Mouse (Mus musculus): ENCODE measurements around the gene Gm266. TPM values are rescaled to one million over a fixed set of nuclear protein-coding genes. Genes with fewer than 3 reads are reported as not detected.

Gm266 gene
- polyA plus RNA-seq, 1 experiment from 2014 or later, result 1.9 TPM

DNA sequence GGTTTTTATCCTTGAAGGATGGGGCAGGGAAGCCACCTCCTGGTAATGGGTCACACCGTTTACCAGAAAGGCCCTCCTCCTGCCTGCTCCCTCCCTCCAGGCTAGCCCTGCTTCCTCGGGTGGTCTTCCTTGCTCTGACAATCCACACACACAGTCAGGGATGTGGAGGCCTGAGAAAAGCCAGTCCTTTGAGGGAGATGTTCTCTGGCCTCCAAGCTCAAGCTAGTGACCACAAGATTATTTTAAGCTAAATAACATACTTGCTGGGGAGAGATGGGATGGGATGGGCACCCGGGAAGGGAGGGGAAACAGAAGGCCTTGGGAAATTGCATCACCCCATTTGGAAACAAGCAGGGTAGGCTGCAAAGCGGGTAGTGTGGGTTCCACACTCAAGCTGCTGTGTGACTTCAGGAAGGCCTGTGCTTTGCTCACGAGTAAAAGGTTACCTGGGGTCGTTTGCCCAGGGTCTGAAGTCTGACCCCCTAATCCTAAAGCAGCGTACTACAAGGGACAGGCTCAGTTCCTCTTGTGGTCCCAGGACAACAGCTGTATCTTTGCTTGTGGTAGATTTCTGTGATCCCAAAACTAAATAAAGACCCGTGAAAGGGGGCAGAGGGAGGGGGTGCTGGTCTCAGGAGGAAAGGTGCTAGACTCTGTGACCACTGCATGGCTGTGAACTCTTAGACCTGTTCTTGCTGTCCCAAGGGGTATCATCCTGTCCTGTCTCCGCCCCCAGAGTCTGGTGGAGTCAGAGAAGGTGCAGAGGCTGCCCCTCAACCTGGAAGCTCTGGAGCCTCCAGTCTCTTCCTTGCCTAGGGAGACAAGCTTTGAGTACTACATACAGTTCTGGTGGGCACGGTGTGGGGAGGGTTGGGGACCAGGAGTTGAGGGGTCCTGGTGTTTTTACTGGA is 41.4 kb downstream of the Gm266 start:
- Histone ChIP-seq H3K27ac (ENCODE audit: low read length) (no peak overlapping the region), H3K27me3 (replicated peaks; ENCODE audit: insufficient read depth, low read length) (peaks cover 48% of the 10 kb centered on the region), H3K4me3 (ENCODE audit: low read depth, low read length) (peak overlapping the region; percentile 34; the same call in 1 of the 2 replicates), H3K4me1 (ENCODE audit: insufficient read depth, low read depth, low read length) (peaks cover 14% of the 10 kb centered on the region; the same call in 1 of the 2 replicates), H3K9ac (replicated peaks; ENCODE audit: low read depth) (no peak overlapping the region), H3K4me2 (replicated peaks; ENCODE audit: low read depth, low read length) (no peak overlapping the region; the same call in 1 of the 2 replicates), H3K36me3 (ENCODE audit: insufficient read depth, low read length) (no peaks in the 10 kb centered on the region), H3K9me3 (ENCODE audit: low read length) (no peaks in the 10 kb centered on the region)
- ATAC-seq (no peak), DNase-seq (ENCODE audit: low spot score) (peak; percentile 53)
- 52% methylated on average over 10 of the region's 10 CpGs for WGBS
- TF ChIP-seq EP300 (IDR thresholded peaks at IDR 0.05) (no peak), CTCF (IDR thresholded peaks at IDR 0.05) (no peak)

DNA sequence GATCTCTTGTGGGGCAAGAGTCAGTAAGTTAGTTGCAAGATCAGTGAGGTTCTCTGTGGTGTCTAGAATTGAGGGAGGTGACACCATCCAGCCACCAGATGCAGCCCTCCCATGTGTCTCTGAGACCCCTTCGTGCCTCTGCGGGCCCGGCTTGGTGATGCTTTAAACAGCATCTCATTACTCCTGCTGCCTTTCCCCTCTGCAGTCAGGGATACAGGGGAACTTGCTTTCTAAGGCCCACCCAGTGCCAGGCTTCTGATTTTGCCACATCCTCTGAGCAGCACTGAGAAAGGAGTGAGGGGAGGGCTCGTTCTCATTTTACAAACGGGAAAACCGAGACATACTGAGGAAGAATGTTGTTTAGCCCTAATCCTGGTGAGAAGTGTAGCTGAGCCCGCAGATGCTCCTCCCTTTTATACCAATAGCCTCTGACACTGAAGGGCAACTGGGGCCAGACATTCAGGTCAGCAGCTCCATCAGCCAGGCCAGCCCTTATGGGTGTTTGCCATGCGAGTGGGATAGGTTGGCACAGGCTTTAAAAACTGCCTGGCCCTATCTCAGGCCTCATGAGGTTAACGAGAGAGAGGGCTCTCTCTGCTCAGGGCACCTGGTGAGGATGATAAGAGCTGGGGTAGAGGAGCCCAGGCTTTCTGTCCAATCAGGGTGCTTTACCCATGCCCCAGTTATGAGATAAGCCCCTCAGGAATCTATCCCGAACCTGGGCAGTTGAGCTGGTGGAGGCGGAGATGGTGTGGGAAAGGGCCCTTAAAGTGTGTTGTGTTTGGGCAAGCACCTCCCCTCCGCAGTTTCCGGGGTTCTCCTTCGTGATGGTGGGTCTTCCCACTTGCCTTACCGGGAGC is 42.4 kb downstream of the Gm266 start:
- ATAC-seq, result peak; percentile 18
- TF ChIP-seq EP300 (IDR thresholded peaks at IDR 0.05) (no peak), CTCF (IDR thresholded peaks at IDR 0.05) (no peak)

DNA sequence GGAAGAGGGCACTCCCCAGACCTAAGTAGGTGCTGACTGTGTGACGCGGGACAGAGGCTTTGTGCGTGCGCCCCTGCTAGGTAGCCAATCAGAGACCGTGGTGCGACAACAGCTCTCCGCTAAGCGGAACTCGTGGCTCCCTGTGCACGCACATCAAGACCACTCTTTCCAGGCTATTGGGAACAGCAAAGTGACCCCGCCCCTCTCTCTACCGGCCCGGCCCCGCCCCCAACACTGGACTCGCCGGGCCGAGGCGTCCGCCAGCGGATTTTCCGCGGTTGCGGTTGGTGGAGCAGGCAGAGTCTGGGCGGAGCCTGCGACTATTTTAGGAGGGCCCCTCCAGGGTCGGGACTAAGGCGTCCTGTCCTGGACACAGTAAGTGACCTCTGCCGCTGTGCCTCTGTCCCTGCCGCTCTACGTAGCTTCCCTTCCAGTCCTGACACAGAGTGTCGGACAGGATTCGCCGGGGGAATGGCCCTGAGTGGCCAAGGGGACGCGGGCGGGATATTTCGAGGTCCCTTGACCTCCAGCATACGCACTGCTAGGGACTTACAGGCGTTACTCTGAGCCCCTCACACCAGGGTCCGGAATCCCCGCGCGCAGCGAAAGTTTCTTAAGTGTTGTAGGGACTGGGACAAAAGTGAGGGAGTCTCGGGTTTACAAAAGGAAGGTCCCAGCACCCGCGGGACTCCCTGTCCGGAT is 43.2 kb downstream of the Gm266 start, which contains the start of gene Tnfaip2:
Tnfaip2 (plus strand) TSS at position 161 of the 702 bp plus-strand sequence.
- Histone ChIP-seq H3K27ac (ENCODE audit: low read length) (no peak within 1 kb of the TSS), H3K4me1 (ENCODE audit: insufficient read depth, low read depth, low read length) (peaks cover 14% of the 10 kb centered on the region; the same call in 1 of the 2 replicates), H3K4me3 (ENCODE audit: low read depth, low read length) (peak within 1 kb of the TSS; percentile 34), H3K9ac (replicated peaks; ENCODE audit: low read depth) (peak within 1 kb of the TSS; percentile 27), H3K9me3 (ENCODE audit: low read length) (no peaks in the 10 kb centered on the region), H3K36me3 (ENCODE audit: insufficient read depth, low read length) (no peaks in the 10 kb centered on the region), H3K27me3 (replicated peaks; ENCODE audit: insufficient read depth, low read length) (peaks cover 43% of the 10 kb centered on the region), H3K4me2 (replicated peaks; ENCODE audit: low read depth, low read length) (peak within 1 kb of the TSS; percentile 65)
- TF ChIP-seq EP300 (IDR thresholded peaks at IDR 0.05), result no peak
- ATAC-seq (peak; percentile 83), DNase-seq (ENCODE audit: low spot score) (peak; percentile 81)
- WGBS, result 2% methylated on average over 47 of the region's 48 CpGs

More for the DNA sequence above, 42.4 kb downstream of the Gm266 start:
- peak overlapping the region; percentile 65 for H3K4me2 ChIP-seq (replicated peaks; ENCODE audit: low read depth, low read length)
- H3K27ac ChIP-seq (ENCODE audit: low read length), result no peak overlapping the region
- no peaks in the 10 kb centered on the region for H3K9me3 ChIP-seq (ENCODE audit: low read length)
- H3K27me3 ChIP-seq (replicated peaks; ENCODE audit: insufficient read depth, low read length), result peaks cover 46% of the 10 kb centered on the region
- H3K9ac ChIP-seq (replicated peaks; ENCODE audit: low read depth), result peak overlapping the region; percentile 27
- peaks cover 14% of the 10 kb centered on the region; the same call in 1 of the 2 replicates for H3K4me1 ChIP-seq (ENCODE audit: insufficient read depth, low read depth, low read length)
- H3K4me3 ChIP-seq (ENCODE audit: low read depth, low read length), result peak overlapping the region; percentile 34
- WGBS, result 31% methylated on average over 15 of the region's 15 CpGs
- H3K36me3 ChIP-seq (ENCODE audit: insufficient read depth, low read length), result no peaks in the 10 kb centered on the region
- peak; percentile 32 for DNase-seq (ENCODE audit: low spot score)

DNA sequence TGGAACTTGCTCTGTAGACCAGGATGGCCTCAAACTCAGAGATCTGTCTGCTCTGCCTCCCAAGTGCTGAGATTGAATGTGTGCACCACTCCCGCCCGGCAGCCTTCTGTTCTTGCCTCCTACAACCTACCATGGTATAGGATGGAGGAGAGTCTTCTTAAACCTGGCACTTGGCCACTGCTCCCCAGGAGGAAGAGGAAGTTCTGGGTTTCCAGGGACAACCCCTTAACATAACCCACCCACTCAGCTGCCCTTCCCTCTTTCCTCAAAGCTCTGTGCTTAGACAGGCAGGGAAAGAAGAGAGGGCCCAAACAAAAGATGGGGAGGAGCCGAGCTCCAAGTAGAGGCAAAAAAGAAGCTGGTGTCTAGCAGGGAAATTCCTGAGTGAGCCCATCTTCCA is 44.1 kb downstream of the Gm266 start:
- Histone ChIP-seq H3K36me3 (ENCODE audit: insufficient read depth, low read length) (no peaks in the 10 kb centered on the region), H3K9ac (replicated peaks; ENCODE audit: low read depth) (no peak overlapping the region), H3K9me3 (ENCODE audit: low read length) (no peaks in the 10 kb centered on the region), H3K4me3 (ENCODE audit: low read depth, low read length) (no peak overlapping the region), H3K27ac (ENCODE audit: low read length) (no peak overlapping the region), H3K4me1 (ENCODE audit: insufficient read depth, low read depth, low read length) (peaks cover 14% of the 10 kb centered on the region; the same call in 1 of the 2 replicates), H3K4me2 (replicated peaks; ENCODE audit: low read depth, low read length) (peak overlapping the region; percentile 65; the same call in 1 of the 2 replicates), H3K27me3 (replicated peaks; ENCODE audit: insufficient read depth, low read length) (peaks cover 34% of the 10 kb centered on the region)
- DNase-seq (ENCODE audit: low spot score) (peak; percentile 44), ATAC-seq (no peak)
- WGBS, result 60% methylated on average over 3 of the region's 3 CpGs
- no peak for TF ChIP-seq EP300 (IDR thresholded peaks at IDR 0.05)
- no peak for TF ChIP-seq CTCF (IDR thresholded peaks at IDR 0.05)

DNA sequence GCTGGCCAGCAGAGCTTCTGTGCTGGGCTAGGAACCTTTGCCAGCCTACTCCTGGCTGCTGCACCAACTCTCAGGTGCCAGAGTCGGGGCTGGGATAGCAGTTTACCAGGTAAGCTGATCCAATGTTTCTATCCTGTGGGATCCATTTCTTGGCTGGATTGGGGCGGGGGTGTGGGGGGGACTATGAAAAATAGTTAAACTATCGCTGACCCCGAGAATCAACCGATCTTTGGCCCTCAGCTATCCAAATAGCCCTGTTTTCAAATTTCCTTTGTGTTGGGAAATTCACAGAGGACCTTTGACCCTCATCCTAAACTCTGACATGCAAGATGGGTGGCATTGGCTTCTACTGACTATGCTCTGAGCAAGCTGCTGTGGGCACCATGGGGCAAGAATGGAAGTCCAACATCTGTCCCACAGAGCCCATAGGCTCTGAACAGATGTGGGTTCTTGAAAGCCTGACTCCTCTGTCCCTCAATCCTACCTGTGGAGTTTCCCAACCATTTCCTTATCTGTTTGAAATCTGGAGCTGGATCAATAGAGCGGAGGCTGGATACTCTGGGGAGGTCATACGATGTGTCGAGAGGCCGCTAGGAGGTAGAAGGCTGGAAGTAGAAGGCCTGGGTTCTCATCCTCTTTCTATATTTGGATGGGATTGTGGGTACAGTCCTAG is 44.8 kb downstream of the Gm266 start:
- Histone ChIP-seq H3K4me2 (replicated peaks; ENCODE audit: low read depth, low read length) (no peak overlapping the region), H3K27me3 (replicated peaks; ENCODE audit: insufficient read depth, low read length) (peaks cover 28% of the 10 kb centered on the region), H3K9ac (replicated peaks; ENCODE audit: low read depth) (no peak overlapping the region), H3K4me1 (ENCODE audit: insufficient read depth, low read depth, low read length) (peaks cover 14% of the 10 kb centered on the region; the same call in 1 of the 2 replicates), H3K9me3 (ENCODE audit: low read length) (no peaks in the 10 kb centered on the region), H3K4me3 (ENCODE audit: low read depth, low read length) (no peak overlapping the region), H3K27ac (ENCODE audit: low read length) (no peak overlapping the region), H3K36me3 (ENCODE audit: insufficient read depth, low read length) (no peaks in the 10 kb centered on the region)
- ATAC-seq (no peak), DNase-seq (ENCODE audit: low spot score) (no peak)
- 78% methylated on average over 9 of the region's 9 CpGs for WGBS
- no peak for TF ChIP-seq EP300 (IDR thresholded peaks at IDR 0.05)
- no peak for TF ChIP-seq CTCF (IDR thresholded peaks at IDR 0.05)
